8 mouse cellular contexts compared by ENCODE assay signal in genomic region chr10:76961790-76962489, GRCm38 (mm10). TPM values are rescaled to one million over a fixed set of nuclear protein-coding genes. Genes with fewer than 3 reads are reported as not detected.
A peak's percentile ranks its signal among the peaks of the same experiment; 100 is the strongest.
DNase-seq lines count a peak whose midpoint lies in the region; ATAC-seq lines count a peak whose summit lies in the region.

Gene Pcbp3, minus strand, starts transcription at chr10:76961887.

- no peak within 1 kb of the TSS for H3K27ac ChIP-seq in forebrain, embryonic 11.5 days (ENCODE audit: low read depth, low read length)
- H3K27ac ChIP-seq in heart, embryonic 15.5 days = no peak within 1 kb of the TSS
- H3K27ac ChIP-seq in liver, embryonic 12.5 days = no peak within 1 kb of the TSS
- H3K27ac ChIP-seq in stomach, embryonic 14.5 days (ENCODE audit: low read length) = 0 out of 2 replicates have a peak within 1 kb of the TSS, but pooled peaks have one; percentile 6

- no peaks in the 10 kb centered on the region for H3K27me3 ChIP-seq in forebrain, embryonic 11.5 days (ENCODE audit: control insufficient read depth, insufficient read depth, low read length)
- no peaks in the 10 kb centered on the region for H3K27me3 ChIP-seq in heart, embryonic 15.5 days
- H3K27me3 ChIP-seq in liver, embryonic 12.5 days (replicated peaks) = peaks cover 28% of the 10 kb centered on the region
- H3K27me3 ChIP-seq in stomach, embryonic 14.5 days (ENCODE audit: control insufficient read depth, insufficient read depth, low read length) = no peaks in the 10 kb centered on the region

- peak within 1 kb of the TSS; percentile 60 for H3K9ac ChIP-seq in forebrain, embryonic 11.5 days (ENCODE audit: low read length)
- H3K9ac ChIP-seq in heart, embryonic 15.5 days = peak within 1 kb of the TSS; percentile 70
- H3K9ac ChIP-seq in liver, embryonic 12.5 days = peak within 1 kb of the TSS; percentile 56
- H3K9ac ChIP-seq in stomach, embryonic 14.5 days (replicated peaks; ENCODE audit: low read depth, low read length) = peak within 1 kb of the TSS; percentile 58

- DNase-seq in c-Kit-positive CD71-positive TER-119-positive erythroid progenitor cells, embryonic 14.5 days (ENCODE audit: low spot score) = peak; percentile 94
- peak; percentile 99 for DNase-seq in forebrain, embryonic 11.5 days (ENCODE audit: low spot score)
- peak; percentile 99 for DNase-seq in kidney, postnatal 14 days
- peak; percentile 97 to 98 for DNase-seq in natural killer cell, adult 2 months (ENCODE audit: low spot score in 2 of 2)

- peak within 1 kb of the TSS; percentile 63 for H3K4me3 ChIP-seq in forebrain, embryonic 11.5 days (ENCODE audit: low read depth, low read length)
- peak within 1 kb of the TSS; percentile 71 for H3K4me3 ChIP-seq in heart, embryonic 15.5 days
- H3K4me3 ChIP-seq in liver, embryonic 12.5 days = peak within 1 kb of the TSS; percentile 54
- H3K4me3 ChIP-seq in stomach, embryonic 14.5 days (ENCODE audit: low read depth, low read length) = peak within 1 kb of the TSS; percentile 58

- H3K4me2 ChIP-seq in forebrain, embryonic 11.5 days (ENCODE audit: low read depth, low read length, severe bottlenecking) = peak within 1 kb of the TSS; percentile 93
- peak within 1 kb of the TSS; percentile 100 for H3K4me2 ChIP-seq in heart, embryonic 15.5 days
- peak within 1 kb of the TSS; percentile 81 for H3K4me2 ChIP-seq in liver, embryonic 12.5 days
- H3K4me2 ChIP-seq in stomach, embryonic 14.5 days (replicated peaks; ENCODE audit: low read depth, low read length) = peak within 1 kb of the TSS; percentile 98

- ATAC-seq in CD4-positive, CD25-positive, alpha-beta regulatory T cell, adult 4 months = peak; percentile 98
- ATAC-seq in forebrain, embryonic 11.5 days (replicated peaks; ENCODE audit: low FRiP score) = peak; percentile 96
- peak; percentile 97 for ATAC-seq in heart, embryonic 15.5 days (replicated peaks; ENCODE audit: insufficient number of reproducible peaks, insufficient read depth, low FRiP score, low read depth)
- peak; percentile 95 for ATAC-seq in liver, embryonic 12.5 days
- ATAC-seq in stomach, embryonic 14.5 days (ENCODE audit: insufficient number of reproducible peaks, insufficient read depth, low FRiP score, low read depth) = peak; percentile 97

- H3K36me3 ChIP-seq in forebrain, embryonic 11.5 days (ENCODE audit: control insufficient read depth, insufficient read depth, low read length) = no peaks in the 10 kb centered on the region
- no peaks in the 10 kb centered on the region for H3K36me3 ChIP-seq in heart, embryonic 15.5 days
- H3K36me3 ChIP-seq in liver, embryonic 12.5 days = no peaks in the 10 kb centered on the region
- H3K36me3 ChIP-seq in stomach, embryonic 14.5 days (ENCODE audit: control insufficient read depth, insufficient read depth, low read length) = no peaks in the 10 kb centered on the region

- peaks cover 8% of the 10 kb centered on the region for H3K4me1 ChIP-seq in forebrain, embryonic 11.5 days (replicated peaks; ENCODE audit: control insufficient read depth, insufficient read depth, low read length)
- H3K4me1 ChIP-seq in heart, embryonic 15.5 days (replicated peaks) = peaks cover 34% of the 10 kb centered on the region
- H3K4me1 ChIP-seq in liver, embryonic 12.5 days = peaks cover 31% of the 10 kb centered on the region
- H3K4me1 ChIP-seq in stomach, embryonic 14.5 days (ENCODE audit: control insufficient read depth, insufficient read depth, low read length) = peaks cover 30% of the 10 kb centered on the region

- H3K9me3 ChIP-seq in forebrain, embryonic 11.5 days (ENCODE audit: control insufficient read depth, low read length) = no peaks in the 10 kb centered on the region
- no peaks in the 10 kb centered on the region for H3K9me3 ChIP-seq in heart, embryonic 15.5 days (replicated peaks)
- H3K9me3 ChIP-seq in liver, embryonic 12.5 days (replicated peaks) = no peaks in the 10 kb centered on the region
- H3K9me3 ChIP-seq in stomach, embryonic 14.5 days (ENCODE audit: control insufficient read depth, low read depth, low read length) = no peaks in the 10 kb centered on the region

- 2% methylated on average over 62 of the region's 62 CpGs for WGBS in forebrain, embryonic 11.5 days
- WGBS in heart, embryonic 15.5 days = 3% methylated on average over 62 of the region's 62 CpGs
- WGBS in liver, embryonic 12.5 days (ENCODE audit: insufficient replicate concordance) = 2% methylated on average over 62 of the region's 62 CpGs
- WGBS in stomach, embryonic 14.5 days = 2% methylated on average over 61 of the region's 62 CpGs

RNA-seq across cellular contexts. Expression of gene Pcbp3, which starts in this region (rescaled TPM):
- polyA plus RNA-seq in CD4-positive, CD25-positive, alpha-beta regulatory T cell, adult 4 months (2017; shearing (Covaris generic)) = 10 to 100 TPM in 1 of 2 experiments, 1 to 10 TPM in 1; 5.3 to 12.6 TPM
- 35.4 and 38.9 TPM in 2 replicates for polyA plus RNA-seq in forebrain, embryonic 11.5 days (2014; fragmentation: Nextera tagmentation; extraction: Ambion mirVana)
- polyA plus RNA-seq in heart, embryonic 15.5 days (2015; fragmentation: Nextera tagmentation; extraction: Ambion mirVana) = 9.4 and 18.0 TPM in 2 replicates
- 8.1 and 8.8 TPM in 2 replicates for polyA plus RNA-seq in liver, embryonic 12.5 days (2016; fragmentation: Nextera tagmentation; extraction: Ambion mirVana)
- 27.3 and 28.2 TPM in 2 replicates for polyA plus RNA-seq in stomach, embryonic 14.5 days (2014; fragmentation: Nextera tagmentation; extraction: Ambion mirVana)
